Mouse (Mus musculus) embryo, embryonic 9.5 days (tissue): ENCODE measurements around the gene Smtnl2.
A peak's percentile ranks its signal among the peaks of the same experiment; 100 is the strongest.
"Not testable (repeated sequence)": the region's sequence is repeated elsewhere in the genome, so short reads cannot be mapped to it uniquely, and the experiment has no call there.

Experiments used
- DNase-seq: peaks from one replicate; pipeline ENCODE4 v3.0.0-alpha.2; 2017; ENCODE audit errors: extremely low spot score

The Smtnl2 gene

GRCm38 (mm10) chr11:72361385-72362346 is 49.8 kb downstream of the Smtnl2 start:
- peak; percentile 87 for DNase-seq

- peak; percentile 73 for DNase-seq
Measured at GRCm38 (mm10) chr11:72354971-72355728, 56.4 kb downstream of the Smtnl2 start.

GRCm38 (mm10) chr11:72353186-72353585 is 58.3 kb downstream of the Smtnl2 start:
- no peak for DNase-seq

- no peak for DNase-seq
Measured at GRCm38 (mm10) chr11:72352272-72352671, 59.2 kb downstream of the Smtnl2 start.

GRCm38 (mm10) chr11:72349652-72350051 is 61.9 kb downstream of the Smtnl2 start:
- no peak for DNase-seq

GRCm38 (mm10) chr11:72349016-72349415 is 62.5 kb downstream of the Smtnl2 start:
- DNase-seq: no peak

- DNase-seq: no peak
Measured at GRCm38 (mm10) chr11:72348563-72348962, 63.0 kb downstream of the Smtnl2 start.

GRCm38 (mm10) chr11:72344486-72344885 is 67.0 kb downstream of the Smtnl2 start:
- no peak for DNase-seq

- DNase-seq: peak; percentile 61
Measured at GRCm38 (mm10) chr11:72343904-72344303, 67.6 kb downstream of the Smtnl2 start.

- not testable (repeated sequence) for DNase-seq
Measured at GRCm38 (mm10) chr11:72343238-72343625, 68.3 kb downstream of the Smtnl2 start.

- DNase-seq: peak; percentile 60
Measured at GRCm38 (mm10) chr11:72342549-72343237, 68.8 kb downstream of the Smtnl2 start.

- DNase-seq: no peak
Measured at GRCm38 (mm10) chr11:72339716-72340115, 71.8 kb downstream of the Smtnl2 start.
